Mouse (Mus musculus) left cerebral cortex, adult 2 months (tissue): Measurements from ENCODE around the gene Pdss1. TPM values are rescaled to one million over a fixed set of nuclear protein-coding genes. Genes with fewer than 3 reads are reported as not detected.
A peak's percentile ranks its signal among the peaks of the same experiment; 100 is the strongest.
"Not testable (repeated sequence)": the region's sequence is repeated elsewhere in the genome, so short reads cannot be mapped to it uniquely, and the experiment has no call there.

ENCODE experiments used
- DNase-seq, 2 experiments: peaks; one replicate each; pipeline ENCODE4 v3.0.0; 2021 to 2022; ENCODE audit warnings: low spot score in 2 of 2, mixed read lengths in 1 of 2; ENCODE audit errors: extremely low spot score in 1 of 2
- H3K27ac ChIP-seq: fragments of 200-600 bp; 2 replicates; pipeline ENCODE4 v1.8.1; 2022
- H3K4me3 ChIP-seq: fragments of 200-600 bp; 2 replicates; pipeline ENCODE4 v1.8.1; 2022
- CTCF ChIP-seq: fragments of 200-600 bp; IDR thresholded peaks from 2 replicates; pipeline ENCODE4 v1.8.1; 2022; ENCODE audit warnings: antibody characterized with exemption, mild to moderate bottlenecking, moderate library complexity
- intact Hi-C: fragments of 180-260 bp; cut with DNase I; formaldehyde crosslinking; loops from one replicate; pipeline ENCODE4 v1.15.1; 2025
- long read RNA-seq, 2 experiments: library from polyadenylated mRNA; stranded (forward); transcript quantifications; one replicate each; pipeline ENCODE4 v2.0.0; 2021; ENCODE audit warnings: borderline mapping rate in 2 of 2
- total RNA-seq, 2 experiments: library from RNA; stranded (reverse); gene quantifications; 2 replicates each; pipeline ENCODE4 v1.2.3; 2021

The Pdss1 gene
- 10 to 100 TPM; 17.8 to 18.1 TPM for total RNA-seq
- long read RNA-seq, experiment 1, partial matches to known transcripts, result 1 of 8 reads
- long read RNA-seq, experiment 1, other reads (novel, unspliced or antisense), result 6 of 8 reads
- long read RNA-seq, experiment 2, partial matches to known transcripts, result 0 of 8 reads
- long read RNA-seq, experiment 2, other reads (novel, unspliced or antisense), result 5 of 8 reads

DNA sequence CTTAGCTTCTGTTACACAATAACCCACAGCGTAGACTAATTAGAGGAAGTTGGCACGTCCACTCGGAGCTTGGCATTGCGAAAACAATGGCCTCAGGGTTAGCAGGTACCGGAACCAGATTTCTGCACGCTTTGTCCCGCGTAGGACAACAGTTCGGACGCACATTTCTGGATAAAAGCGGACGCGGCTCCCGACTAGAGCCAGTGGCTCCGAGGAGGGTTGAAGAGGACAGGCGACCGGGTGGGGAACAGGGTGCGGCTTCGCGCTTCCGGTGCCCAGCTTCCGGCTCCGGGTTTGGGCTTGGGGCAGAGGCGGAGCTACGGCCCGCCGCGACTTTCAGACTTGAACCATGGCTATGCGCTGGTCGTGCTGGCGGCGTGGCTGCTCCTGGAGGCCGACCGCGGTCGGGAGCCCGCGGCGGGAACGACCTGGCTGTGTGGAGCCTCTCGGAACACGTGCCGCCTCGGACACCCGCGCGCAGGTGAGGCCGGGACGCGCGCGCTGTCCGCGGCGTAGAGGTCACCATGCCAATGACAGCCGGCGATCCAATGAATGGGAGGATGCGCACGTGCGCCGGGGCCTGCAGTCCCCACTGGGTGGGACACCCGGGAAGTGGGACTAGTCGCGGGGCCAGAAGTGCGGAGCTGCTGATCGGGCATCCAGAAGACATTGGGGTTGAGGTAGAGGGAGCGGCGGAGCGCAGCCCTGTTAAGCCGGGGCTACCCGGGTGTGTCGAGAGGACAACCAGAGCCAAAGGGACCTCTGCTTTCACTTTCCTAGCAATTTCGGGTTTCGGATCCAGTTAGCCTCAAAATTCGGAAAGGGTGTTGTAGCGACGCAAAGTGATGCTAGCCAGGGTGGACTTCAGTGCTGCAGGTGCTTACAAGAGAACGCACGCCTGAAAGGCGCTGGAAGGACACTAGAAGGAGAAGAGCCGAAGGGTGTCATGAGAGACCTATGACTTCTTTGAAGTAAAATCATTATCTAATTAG, at the start of gene Pdss1:
Pdss1 (plus strand) TSS at position 241 of the 992 bp plus-strand sequence.
- no peak for TF ChIP-seq CTCF
- intact Hi-C loops, result loop anchor here (1.0 to 5.0 kb wide), 4 partner anchors 37 to 261 kb away; partner anchors contain the start of genes Mastl and Yme1l1
- peak; percentile 87 to 91 for DNase-seq
- Histone ChIP-seq H3K4me3 (peak within 1 kb of the TSS; percentile 90), H3K27ac (peak within 1 kb of the TSS; percentile 90)

DNA sequence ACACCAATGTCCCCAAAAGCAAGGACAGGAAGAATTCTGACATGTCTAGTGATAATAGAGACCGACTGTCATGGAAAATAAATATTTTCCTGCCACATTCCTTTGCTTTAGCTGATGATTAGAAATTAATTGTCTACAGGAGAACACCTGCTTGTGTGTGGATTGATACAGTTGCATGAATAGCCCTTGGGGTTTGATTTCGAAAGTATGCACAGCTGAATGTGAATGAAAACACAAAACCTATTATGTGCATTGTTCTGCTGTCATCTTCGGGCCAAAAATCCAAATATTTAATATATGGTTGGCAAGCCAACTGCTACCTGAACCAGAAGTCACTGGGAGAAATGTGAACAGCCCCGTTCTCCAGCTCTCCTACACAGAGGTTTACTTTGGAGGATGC, 43.4 kb upstream of the Pdss1 start:
- no peak for TF ChIP-seq CTCF
- no peak overlapping the region for H3K4me3 ChIP-seq
- H3K27ac ChIP-seq, result no peak overlapping the region
- no peak for DNase-seq
- intact Hi-C loops, result no loop called here

DNA sequence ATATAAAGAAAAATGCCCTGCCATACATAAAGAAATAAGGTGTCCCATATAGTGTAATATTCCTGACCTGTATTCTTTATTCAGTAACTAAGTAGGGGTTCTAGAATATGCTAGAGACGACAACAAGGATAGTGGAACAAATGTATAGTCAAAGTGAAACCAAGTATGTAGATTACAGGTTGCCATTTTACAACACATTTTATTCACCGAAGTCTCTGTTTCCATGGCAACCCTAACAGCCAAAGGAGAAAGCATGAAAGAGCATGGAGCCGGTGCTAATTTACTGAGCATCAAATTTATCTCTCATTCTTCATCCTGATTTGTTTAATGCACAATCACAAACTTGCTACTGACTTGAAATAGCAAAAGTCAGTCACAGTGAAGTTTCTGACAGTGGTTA, 37.8 kb upstream of the Pdss1 start:
- no peak overlapping the region for H3K4me3 ChIP-seq
- DNase-seq, result no peak
- intact Hi-C loops, result no loop called here
- no peak for TF ChIP-seq CTCF
- no peak overlapping the region for H3K27ac ChIP-seq

DNA sequence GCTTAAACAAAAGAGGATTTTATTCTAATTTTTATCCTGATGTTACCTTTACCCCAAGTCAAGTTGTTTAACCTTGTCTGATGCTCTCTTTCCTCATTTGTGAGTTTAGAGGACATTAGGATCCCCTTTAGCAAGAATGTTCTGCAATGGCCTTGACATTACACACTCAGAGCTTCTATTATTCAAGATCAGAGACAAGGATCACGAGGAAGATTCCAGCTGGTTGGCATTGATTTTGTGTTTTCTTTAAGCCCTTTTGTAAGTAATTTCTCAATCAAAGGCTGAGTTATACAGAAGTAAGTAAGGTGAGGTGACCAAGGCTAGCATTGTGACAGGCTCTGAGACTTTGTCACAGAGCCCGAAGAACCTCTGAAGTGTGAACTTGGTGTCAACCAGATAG, 33.1 kb upstream of the Pdss1 start:
- intact Hi-C loops, result loop anchor here (5.0 kb wide), 2 partner anchors 905 to 920 kb away; no protein-coding TSS in a partner anchor
- no peak for DNase-seq
- no peak overlapping the region for H3K4me3 ChIP-seq
- H3K27ac ChIP-seq, result no peak overlapping the region
- TF ChIP-seq CTCF, result no peak

DNA sequence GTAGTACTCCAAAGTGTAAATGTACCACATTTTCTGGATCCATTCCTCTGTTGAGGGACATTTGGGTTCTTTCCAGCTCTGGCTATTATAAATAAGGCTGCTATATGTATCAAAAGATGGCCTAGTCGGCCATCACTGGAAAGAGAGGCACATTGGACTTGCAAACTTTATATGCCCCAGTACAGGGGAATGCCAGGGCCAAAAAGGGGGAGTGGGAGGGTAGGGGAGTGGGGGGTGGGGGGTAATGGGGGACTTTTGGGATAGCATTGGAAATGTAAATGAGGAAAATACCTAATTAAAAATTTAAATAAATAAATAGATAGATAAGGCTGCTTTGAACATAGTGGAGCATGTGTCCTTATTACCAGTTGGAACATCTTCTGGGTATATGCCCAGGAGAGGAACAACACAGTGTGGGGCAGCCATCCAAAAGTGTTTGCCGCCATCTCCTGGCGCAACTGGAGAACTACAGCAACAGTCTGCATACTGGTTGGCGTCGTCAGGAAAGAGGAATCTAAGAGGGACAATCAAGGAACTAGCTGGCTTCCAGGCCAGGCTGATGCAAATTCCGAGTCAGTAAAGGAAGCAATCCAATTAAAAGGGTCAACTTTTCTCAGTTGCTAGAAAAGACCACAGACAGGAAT, 30.8 kb upstream of the Pdss1 start:
- peak; percentile 70 to 78 for DNase-seq
- TF ChIP-seq CTCF, result peak; percentile 78
- intact Hi-C loops, result loop anchor here (1.0 to 5.0 kb wide), 3 partner anchors 106 to 922 kb away; no protein-coding TSS in a partner anchor

DNA sequence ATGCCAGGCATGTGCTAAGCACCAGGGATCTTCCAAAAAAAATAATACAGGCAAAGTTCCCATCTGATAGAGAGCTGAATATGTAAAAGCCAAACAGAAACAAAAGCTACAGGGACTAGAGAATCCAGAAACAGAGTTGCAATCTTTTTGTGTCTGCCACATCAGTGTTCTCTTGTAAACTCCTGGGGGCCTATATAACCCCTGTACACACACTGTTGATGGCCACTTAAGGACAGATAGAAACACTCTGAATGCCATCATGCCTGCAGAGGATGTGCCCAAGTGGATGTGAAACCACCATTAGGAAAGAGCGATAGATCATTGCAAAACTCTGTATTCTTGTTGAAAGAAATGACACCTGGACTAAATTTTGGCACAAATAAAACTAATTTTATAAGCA, 29.5 kb upstream of the Pdss1 start:
- no peak overlapping the region for H3K27ac ChIP-seq
- TF ChIP-seq CTCF, result no peak
- DNase-seq, result no peak
- intact Hi-C loops, result no loop called here
- H3K4me3 ChIP-seq, result no peak overlapping the region

More for the DNA sequence above, 30.8 kb upstream of the Pdss1 start:
- H3K27ac ChIP-seq, H3K4me3 ChIP-seq: not testable (repeated sequence)

DNA sequence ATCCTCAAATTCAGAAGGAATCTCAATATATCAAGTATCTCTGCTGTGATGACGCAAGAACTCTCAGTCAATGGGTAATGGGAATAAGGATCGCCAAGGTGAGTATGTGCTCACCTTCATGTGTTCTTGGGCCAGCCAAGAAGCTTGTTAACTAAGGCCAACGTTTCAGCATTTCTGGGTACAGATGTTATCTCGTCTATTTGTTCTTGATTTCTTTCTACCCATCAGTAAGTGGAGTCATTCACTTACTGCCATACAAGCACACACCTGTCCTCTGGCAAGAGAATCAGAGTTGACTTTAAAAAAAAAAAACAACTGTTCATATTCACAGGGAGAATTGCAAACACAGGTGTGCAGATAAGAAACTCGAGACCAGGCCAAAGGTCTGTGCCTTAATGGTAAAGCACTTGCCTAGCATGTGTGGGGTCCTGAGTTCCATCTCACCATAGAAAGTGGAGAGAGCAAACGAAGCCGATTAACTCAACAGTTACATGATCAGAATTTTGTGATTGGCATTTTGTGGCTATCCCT, 28.4 kb upstream of the Pdss1 start:
- intact Hi-C loops, result no loop called here

DNA sequence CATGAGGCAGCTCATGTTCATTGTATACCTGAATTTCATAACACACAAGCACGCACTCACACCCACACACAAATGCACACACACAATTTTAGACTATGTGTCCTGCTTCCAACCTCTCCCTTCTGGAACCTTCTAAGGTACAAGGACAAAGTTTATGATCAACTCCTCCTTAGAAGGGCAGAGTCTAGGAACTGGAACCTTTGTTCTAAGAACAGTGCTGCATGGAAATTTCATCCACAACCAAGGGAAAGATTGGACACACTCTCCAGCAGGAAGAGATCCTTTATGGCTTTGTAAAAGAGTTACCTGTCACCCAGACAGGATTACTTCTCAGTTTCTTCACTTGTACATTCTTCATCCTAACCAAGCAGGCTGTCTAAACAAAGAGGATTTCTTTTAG, 22.2 kb upstream of the Pdss1 start:
- H3K27ac ChIP-seq, result no peak overlapping the region
- no peak overlapping the region for H3K4me3 ChIP-seq
- intact Hi-C loops, result no loop called here
- DNase-seq, result no peak
- TF ChIP-seq CTCF, result no peak

More for the DNA sequence above, 28.4 kb upstream of the Pdss1 start:
- no peak for DNase-seq
- TF ChIP-seq CTCF, result no peak
- Histone ChIP-seq H3K27ac (no peak overlapping the region), H3K4me3 (no peak overlapping the region)

DNA sequence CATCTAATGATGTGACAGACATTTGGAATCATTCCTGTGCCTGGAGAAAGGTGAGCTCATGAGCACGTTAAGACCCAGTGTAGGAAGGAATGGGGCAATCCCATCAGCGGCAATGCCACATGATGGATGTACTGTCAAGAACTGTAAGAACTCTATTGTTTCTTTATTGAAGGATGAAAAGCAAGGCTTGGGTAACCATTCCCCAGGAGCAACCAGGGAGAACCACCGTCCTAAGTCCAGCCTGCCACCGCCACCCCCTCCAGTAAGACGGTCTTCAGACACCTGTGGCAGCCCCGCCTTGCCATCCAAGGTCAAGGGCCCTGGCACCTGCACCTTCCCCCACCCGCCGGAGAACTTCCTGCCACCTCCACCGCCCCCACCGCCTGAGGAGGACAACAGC, 20.7 kb upstream of the Pdss1 start:
- TF ChIP-seq CTCF, result no peak
- Histone ChIP-seq H3K4me3 (no peak overlapping the region), H3K27ac (no peak overlapping the region)
- intact Hi-C loops, result no loop called here
- DNase-seq, result no peak

DNA sequence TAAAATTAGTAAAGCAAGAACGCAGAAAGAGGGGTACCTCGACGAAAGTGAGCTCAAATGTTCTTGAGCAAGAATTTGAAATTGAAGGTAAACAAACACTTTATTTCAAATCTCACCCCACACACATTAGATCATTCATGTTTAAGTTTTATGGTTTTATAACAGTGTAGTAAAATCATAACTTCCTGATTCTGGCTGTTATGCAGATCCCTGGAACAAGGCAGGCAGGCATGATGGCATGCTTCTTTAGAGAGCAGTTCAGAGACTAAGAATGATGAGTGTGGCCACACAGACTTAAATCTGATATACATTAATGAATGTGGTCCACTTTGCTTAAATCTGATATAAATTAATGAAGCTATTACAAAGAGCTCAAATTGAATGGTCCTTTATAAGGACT, 18.7 kb upstream of the Pdss1 start:
- DNase-seq, result no peak
- intact Hi-C loops, result no loop called here
- Histone ChIP-seq H3K4me3 (no peak overlapping the region), H3K27ac (no peak overlapping the region)
- no peak for TF ChIP-seq CTCF

DNA sequence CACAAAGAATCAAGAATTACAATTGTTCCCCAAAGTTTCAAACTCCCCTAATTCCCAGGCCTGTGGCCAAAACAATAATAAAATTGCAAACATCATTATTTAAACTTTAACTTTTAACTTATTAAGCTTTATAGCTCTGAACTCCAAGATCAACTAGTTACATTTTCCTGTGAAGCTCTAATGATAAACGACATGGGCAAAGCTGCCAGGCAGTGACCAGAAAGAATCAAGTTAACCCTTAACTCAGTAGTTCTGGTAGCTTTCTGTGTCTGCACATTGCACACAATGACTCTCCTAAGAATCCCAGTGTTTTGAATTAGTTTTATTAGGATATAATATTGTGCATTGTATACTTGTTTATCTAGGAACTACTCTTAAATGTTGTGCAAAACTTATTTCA, 16.5 kb upstream of the Pdss1 start:
- intact Hi-C loops, result no loop called here
- H3K27ac ChIP-seq, result no peak overlapping the region
- no peak for TF ChIP-seq CTCF
- no peak for DNase-seq
- H3K4me3 ChIP-seq, result no peak overlapping the region

DNA sequence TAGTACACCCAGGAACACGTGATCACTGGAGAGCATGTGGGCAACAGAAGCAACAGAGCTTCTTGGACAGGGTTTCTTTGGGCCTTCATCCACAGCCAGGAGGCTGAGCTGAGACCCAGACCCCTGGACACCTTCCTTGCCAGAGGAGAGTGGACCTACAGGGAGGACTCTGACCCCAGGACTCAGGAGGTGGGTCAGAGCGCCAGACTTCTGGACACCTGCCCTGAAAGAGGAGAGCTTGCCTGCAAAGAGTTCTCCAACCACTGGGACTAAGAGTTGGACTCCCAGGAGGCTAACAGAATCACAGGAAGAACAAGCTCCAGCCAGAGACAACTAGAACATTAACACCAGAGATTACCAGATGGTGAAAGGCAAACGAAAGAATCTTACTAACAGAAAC, 14.6 kb upstream of the Pdss1 start:
- intact Hi-C loops, result not testable (repeated sequence)

More for the DNA sequence above, 14.6 kb upstream of the Pdss1 start:
- H3K27ac ChIP-seq, H3K4me3 ChIP-seq, DNase-seq: not testable (repeated sequence)
